Mouse (Mus musculus) ES-E14 (cell line): ENCODE data around the gene 1700024G13Rik.

Experiments
- CHD2 ChIP-seq: IDR thresholded peaks from 2 replicates; pipeline ENCODE4 v1.6.1; 2014; ENCODE audit warnings: mild to moderate bottlenecking, low read depth, low read length, inconsistent platforms
- MAFK ChIP-seq: IDR thresholded peaks from 2 replicates; pipeline ENCODE4 v1.6.1; 2014; ENCODE audit warnings: mild to moderate bottlenecking, low read depth, low read length, inconsistent platforms; ENCODE audit not compliant: insufficient read depth
- ZC3H11A ChIP-seq: IDR thresholded peaks from 2 replicates; pipeline ENCODE4 v1.6.1; 2012; ENCODE audit warnings: low read depth, mild to moderate bottlenecking, inconsistent platforms, low read length, borderline replicate concordance

DNA sequence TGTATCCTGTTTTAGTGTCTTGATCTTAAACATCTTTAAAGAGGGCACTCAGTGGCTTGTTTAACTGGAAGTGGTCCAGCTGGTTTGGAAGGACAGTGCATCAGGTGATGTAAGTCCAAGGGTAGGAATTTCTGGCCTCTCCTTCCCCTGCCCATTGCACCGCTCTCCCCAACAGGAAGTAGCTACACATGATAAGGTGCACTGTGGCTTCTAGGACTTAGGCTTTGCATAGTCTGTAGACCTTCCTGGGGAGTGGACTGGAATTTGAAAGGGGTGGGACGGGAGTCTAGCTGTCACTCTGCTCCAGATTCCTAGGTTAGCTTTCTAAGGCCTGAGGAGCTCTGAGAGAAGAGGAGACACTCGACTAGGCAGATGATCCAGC lies 8.1 kb downstream of the 1700024G13Rik start:
- no peak for TF ChIP-seq ZC3H11A
- no peak for TF ChIP-seq CHD2
- TF ChIP-seq MAFK: no peak
